Mouse (Mus musculus) heart, embryonic 12.5 days (tissue): Measurements from ENCODE around the gene Pde7b. TPM values are rescaled to one million over a fixed set of nuclear protein-coding genes. Genes with fewer than 3 reads are reported as not detected.
A peak's percentile ranks its signal among the peaks of the same experiment; 100 is the strongest.

Experiments used
- ATAC-seq: fragments of 200-750 bp; cut with Nextera tagmentation; 2 replicates; pipeline ENCODE4 v1.8.0; 2017; ENCODE audit warnings: moderate TSS enrichment, moderate library complexity; ENCODE audit not compliant: insufficient number of reproducible peaks, low FRiP score
- H3K27ac ChIP-seq: fragments of 300-500 bp; sonication (generic); 2 replicates; pipeline ENCODE4 v1.5.1; 2016; ENCODE audit warnings: mild to moderate bottlenecking, moderate library complexity; ENCODE audit not compliant: poor library complexity, severe bottlenecking
- H3K27me3 ChIP-seq: fragments of 300-500 bp; sonication (generic); replicated peaks from 2 replicates; pipeline ENCODE4 v1.6.1; 2016; ENCODE audit warnings: mild to moderate bottlenecking, moderate library complexity
- H3K36me3 ChIP-seq: fragments of 300-500 bp; sonication (generic); 2 replicates; pipeline ENCODE4 v1.6.1; 2016; ENCODE audit warnings: mild to moderate bottlenecking, moderate library complexity
- H3K4me1 ChIP-seq: fragments of 300-500 bp; sonication (generic); replicated peaks from 2 replicates; pipeline ENCODE4 v1.6.1; 2016; ENCODE audit warnings: mild to moderate bottlenecking
- H3K4me2 ChIP-seq: fragments of 300-500 bp; sonication (generic); 2 replicates; pipeline ENCODE4 v1.6.1; 2016; ENCODE audit warnings: mild to moderate bottlenecking, moderate library complexity
- H3K4me3 ChIP-seq: fragments of 300-500 bp; sonication (generic); 2 replicates; pipeline ENCODE4 v1.5.1; 2016; ENCODE audit warnings: mild to moderate bottlenecking
- H3K9ac ChIP-seq: fragments of 300-500 bp; sonication (generic); 2 replicates; pipeline ENCODE4 v1.6.1; 2016; ENCODE audit warnings: mild to moderate bottlenecking, moderate library complexity
- H3K9me3 ChIP-seq: fragments of 300-500 bp; sonication (generic); replicated peaks from 2 replicates; pipeline ENCODE4 v1.6.1; 2016; ENCODE audit warnings: mild to moderate bottlenecking, moderate library complexity
- WGBS: fragments of 180-500 bp; shearing (Covaris S2); methylation state at CpG from one replicate; pipeline ENCODE4 v1.1.7; 2016; 5-methylcytosine and 5-hydroxymethylcytosine counted together
- polyA plus RNA-seq: library from polyadenylated mRNA; unstranded; fragments of >200 nt; fragmentation: Nextera tagmentation; extraction: Ambion mirVana; gene quantifications from 2 replicates; pipeline ENCODE4 v1.2.1, GENCODE M21; 2016

Gene Pde7b
- polyA plus RNA-seq, 1 experiment from 2014 or later, result 16.3 TPM

DNA sequence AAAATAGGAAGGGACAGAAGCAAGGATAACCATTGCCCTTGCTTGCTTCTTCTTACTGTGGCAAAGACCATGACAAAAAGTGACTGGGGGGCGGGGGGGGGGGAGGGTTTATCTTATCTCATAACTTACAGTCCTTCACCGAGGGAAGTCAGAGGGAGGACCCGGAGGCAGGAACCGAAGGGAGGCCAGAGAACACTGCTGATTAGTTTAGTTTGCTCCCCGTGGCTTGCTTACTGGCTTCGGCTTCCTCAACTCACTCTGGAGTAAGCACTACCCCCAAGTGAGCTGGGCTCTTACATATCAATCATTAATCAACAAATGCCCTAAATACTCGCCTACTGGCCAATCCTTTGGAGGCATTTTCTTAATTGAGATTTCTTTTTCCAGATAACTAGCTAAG is 304.6 kb downstream of the Pde7b start:
- WGBS, result 33% methylated on average over 7 of the region's 7 CpGs
- Histone ChIP-seq H3K9ac (no peak overlapping the region), H3K36me3 (peaks cover 7% of the 10 kb centered on the region; the same call in 1 of the 2 replicates), H3K4me3 (no peak overlapping the region), H3K27ac (no peak overlapping the region), H3K4me1 (peaks cover 8% of the 10 kb centered on the region), H3K9me3 (no peaks in the 10 kb centered on the region), H3K4me2 (no peak overlapping the region), H3K27me3 (no peaks in the 10 kb centered on the region)
- ATAC-seq, result no peak

GRCm38 (mm10) chr10:20418856-20419219 is 306.0 kb downstream of the Pde7b start:
- no peak for ATAC-seq
- H3K4me1 ChIP-seq, result peaks cover 8% of the 10 kb centered on the region
- no peak overlapping the region for H3K9ac ChIP-seq
- peak overlapping the region; percentile 31; the same call in 1 of the 2 replicates for H3K27ac ChIP-seq
- peaks cover 10% of the 10 kb centered on the region for H3K36me3 ChIP-seq
- H3K9me3 ChIP-seq, result no peaks in the 10 kb centered on the region
- no peaks in the 10 kb centered on the region for H3K27me3 ChIP-seq
- no peak overlapping the region for H3K4me2 ChIP-seq
- H3K4me3 ChIP-seq, result no peak overlapping the region
- 71% methylated on average over 10 of the region's 10 CpGs for WGBS

GRCm38 (mm10) chr10:20418202-20418855 is 306.5 kb downstream of the Pde7b start:
- H3K9me3 ChIP-seq, result no peaks in the 10 kb centered on the region
- peak overlapping the region; percentile 31; the same call in 1 of the 2 replicates for H3K27ac ChIP-seq
- ATAC-seq, result no peak
- WGBS, result 43% methylated on average over 11 of the region's 11 CpGs
- H3K4me3 ChIP-seq, result no peak overlapping the region
- peaks cover 8% of the 10 kb centered on the region for H3K4me1 ChIP-seq
- no peak overlapping the region for H3K9ac ChIP-seq
- H3K36me3 ChIP-seq, result peaks cover 14% of the 10 kb centered on the region
- no peak overlapping the region for H3K4me2 ChIP-seq
- no peaks in the 10 kb centered on the region for H3K27me3 ChIP-seq

DNA sequence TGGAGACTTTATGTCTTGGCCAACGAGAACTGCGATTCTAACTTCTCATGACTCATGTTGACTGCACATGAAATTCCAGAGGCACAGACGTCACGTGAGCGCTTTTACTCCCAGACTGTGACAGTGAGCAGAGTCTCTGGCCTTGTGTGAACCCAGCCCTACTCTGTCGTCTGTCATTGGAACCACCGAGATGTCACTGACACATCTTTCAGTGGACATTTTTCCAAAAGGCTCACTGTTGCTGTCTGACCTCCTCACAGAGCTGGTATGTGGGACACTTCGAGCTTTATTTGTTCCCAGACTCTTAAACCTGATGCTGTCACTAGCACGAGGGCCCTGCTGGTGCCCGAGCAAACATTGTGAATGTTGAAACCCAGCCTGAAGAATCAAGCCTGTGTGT is 315.7 kb downstream of the Pde7b start:
- no peak overlapping the region for H3K4me3 ChIP-seq
- H3K27me3 ChIP-seq, result no peaks in the 10 kb centered on the region
- H3K4me2 ChIP-seq, result no peak overlapping the region
- peak; percentile 72 for ATAC-seq
- WGBS, result 26% methylated on average over 10 of the region's 10 CpGs
- peaks cover 47% of the 10 kb centered on the region for H3K36me3 ChIP-seq
- no peaks in the 10 kb centered on the region for H3K9me3 ChIP-seq
- peak overlapping the region; percentile 58 for H3K27ac ChIP-seq
- no peak overlapping the region; the same call in 1 of the 2 replicates for H3K9ac ChIP-seq
- H3K4me1 ChIP-seq, result peaks cover 21% of the 10 kb centered on the region

DNA sequence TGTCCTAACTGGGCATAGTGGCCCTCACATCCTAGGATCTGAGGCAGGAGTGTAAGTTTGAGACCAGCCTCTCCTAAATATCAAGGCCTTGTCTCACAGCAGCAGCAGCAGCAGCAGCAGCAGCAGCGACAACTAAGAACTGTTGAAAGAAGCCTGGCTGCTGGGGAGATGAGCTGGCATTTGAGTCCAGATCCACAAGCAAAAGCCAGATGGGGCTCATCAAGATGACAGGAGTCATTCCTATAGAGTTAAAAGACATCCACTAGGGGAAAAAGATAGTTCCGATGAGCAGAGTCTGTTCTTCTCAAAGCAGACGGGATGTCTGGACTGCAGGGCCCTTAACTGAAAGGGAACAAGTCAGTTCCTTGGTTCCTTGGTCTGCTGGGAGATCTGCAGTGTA is 316.5 kb downstream of the Pde7b start:
- Histone ChIP-seq H3K4me3 (no peak overlapping the region), H3K27ac (peak overlapping the region; percentile 58), H3K4me1 (peaks cover 21% of the 10 kb centered on the region), H3K4me2 (no peak overlapping the region), H3K9ac (no peak overlapping the region), H3K9me3 (no peaks in the 10 kb centered on the region), H3K27me3 (no peaks in the 10 kb centered on the region), H3K36me3 (peaks cover 44% of the 10 kb centered on the region)
- WGBS, result 37% methylated on average over 3 of the region's 3 CpGs
- ATAC-seq, result no peak

- no peak overlapping the region for H3K4me3 ChIP-seq
- peaks cover 42% of the 10 kb centered on the region for H3K36me3 ChIP-seq
- no peaks in the 10 kb centered on the region for H3K9me3 ChIP-seq
- H3K4me2 ChIP-seq, result no peak overlapping the region
- peaks cover 21% of the 10 kb centered on the region for H3K4me1 ChIP-seq
- 83% methylated on average over 2 of the region's 2 CpGs for WGBS
- no peak overlapping the region for H3K27ac ChIP-seq
- no peak overlapping the region for H3K9ac ChIP-seq
- no peak for ATAC-seq
- no peaks in the 10 kb centered on the region for H3K27me3 ChIP-seq
These were observed 319.4 kb downstream of the Pde7b start for GRCm38 (mm10) chr10:20405471-20405870.

DNA sequence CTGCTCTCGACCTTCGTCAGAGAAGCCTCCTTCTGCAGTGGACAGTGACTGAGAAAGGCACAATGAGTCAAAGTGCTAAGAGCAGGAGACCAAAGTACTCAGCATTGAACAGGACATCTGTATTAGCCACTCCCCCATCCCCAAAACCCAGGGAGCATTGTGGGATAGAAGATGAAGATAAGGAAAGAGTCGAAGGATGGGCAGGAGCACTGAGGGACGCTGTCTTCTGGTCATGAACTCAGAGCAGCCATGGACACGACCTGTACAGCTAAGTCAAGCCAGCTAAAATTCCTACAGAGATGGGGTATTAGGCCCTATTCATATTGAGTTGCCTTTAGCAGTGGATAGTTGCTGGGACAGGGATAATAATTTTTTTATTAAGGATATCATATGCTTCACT is 321.9 kb downstream of the Pde7b start:
- Histone ChIP-seq H3K27me3 (no peaks in the 10 kb centered on the region), H3K36me3 (peaks cover 48% of the 10 kb centered on the region)
- WGBS, result 80% methylated on average over 5 of the region's 5 CpGs

GRCm38 (mm10) chr10:20400406-20400805 is 324.5 kb downstream of the Pde7b start:
- H3K4me1 ChIP-seq, result peaks cover 11% of the 10 kb centered on the region
- H3K9me3 ChIP-seq, result no peaks in the 10 kb centered on the region
- H3K4me2 ChIP-seq, result no peak overlapping the region; the same call in 1 of the 2 replicates
- no peak overlapping the region for H3K27ac ChIP-seq
- ATAC-seq, result no peak
- WGBS, result 56% methylated on average over 15 of the region's 15 CpGs
- no peak overlapping the region for H3K4me3 ChIP-seq
- H3K9ac ChIP-seq, result no peak overlapping the region
- H3K36me3 ChIP-seq, result peaks cover 37% of the 10 kb centered on the region
- no peaks in the 10 kb centered on the region for H3K27me3 ChIP-seq

More for the DNA sequence above, 321.9 kb downstream of the Pde7b start:
- Histone ChIP-seq H3K4me1 (peaks cover 11% of the 10 kb centered on the region), H3K4me2 (no peak overlapping the region), H3K9ac (no peak overlapping the region), H3K27ac (no peak overlapping the region), H3K4me3 (no peak overlapping the region), H3K9me3 (no peaks in the 10 kb centered on the region)
- no peak for ATAC-seq

DNA sequence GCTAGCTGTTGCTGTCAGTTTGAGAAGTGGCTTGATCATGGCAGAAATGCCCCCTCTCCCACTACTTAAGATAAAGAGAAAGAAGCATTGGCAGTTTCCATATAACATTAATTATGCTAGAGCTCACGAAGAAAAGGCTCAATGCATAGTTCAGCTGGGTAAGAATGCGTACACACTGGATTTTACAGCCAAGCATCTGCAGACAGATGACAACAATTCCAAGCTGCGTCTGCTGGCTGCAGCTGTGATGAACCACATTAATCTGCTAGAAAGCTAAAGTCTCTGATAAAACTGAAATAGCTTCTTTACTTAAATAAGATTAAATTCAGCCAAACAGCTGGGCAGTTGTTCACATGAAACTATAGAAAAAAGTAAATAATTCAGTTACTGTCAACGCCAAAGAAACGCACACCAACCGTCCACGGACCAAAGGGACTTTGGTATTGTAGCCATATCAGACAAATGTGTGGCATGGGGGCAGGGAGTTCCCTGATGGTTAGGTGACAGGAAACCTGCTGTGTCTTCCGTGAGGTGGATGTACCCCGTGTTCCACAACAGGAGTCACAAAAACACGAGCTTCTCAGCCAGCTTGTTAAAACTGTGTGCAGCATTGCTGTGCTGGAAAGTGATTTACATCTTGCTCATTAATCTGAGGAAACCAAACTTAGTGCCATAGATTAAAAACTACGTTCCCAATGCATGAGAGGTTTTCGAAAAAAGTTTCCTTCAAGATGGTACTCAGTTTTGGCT is 326.1 kb downstream of the Pde7b start:
- no peak for ATAC-seq
- Histone ChIP-seq H3K27me3 (no peaks in the 10 kb centered on the region), H3K4me2 (peak overlapping the region; percentile 21; the same call in 1 of the 2 replicates), H3K36me3 (peaks cover 25% of the 10 kb centered on the region), H3K9ac (no peak overlapping the region), H3K27ac (no peak overlapping the region), H3K4me3 (no peak overlapping the region), H3K4me1 (peaks cover 11% of the 10 kb centered on the region), H3K9me3 (no peaks in the 10 kb centered on the region)
- WGBS, result 56% methylated on average over 12 of the region's 12 CpGs

DNA sequence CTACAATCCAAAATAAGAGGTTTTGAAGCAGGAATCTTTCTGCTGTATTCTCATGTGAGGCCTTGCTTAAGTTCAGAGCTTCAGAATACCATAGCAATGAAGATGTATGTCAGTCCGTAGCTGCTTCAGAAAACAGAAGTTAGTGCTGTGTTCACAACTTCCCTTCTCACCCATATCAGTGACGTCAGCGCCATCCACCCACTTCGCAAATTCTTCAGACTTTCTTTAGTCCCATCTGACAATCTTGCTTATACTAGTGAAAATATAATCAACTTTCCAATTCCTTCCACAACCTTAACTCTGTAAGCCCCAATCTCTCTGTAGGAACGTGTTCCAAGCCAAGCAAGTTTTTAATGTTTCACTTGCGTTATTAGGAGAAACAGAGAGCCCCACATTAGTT is 326.7 kb downstream of the Pde7b start:
- H3K4me1 ChIP-seq, result peaks cover 11% of the 10 kb centered on the region
- no peak for ATAC-seq
- no peak overlapping the region for H3K4me3 ChIP-seq
- H3K4me2 ChIP-seq, result peak overlapping the region; percentile 21; the same call in 1 of the 2 replicates
- H3K9me3 ChIP-seq, result no peaks in the 10 kb centered on the region
- 40% methylated on average over 6 of the region's 6 CpGs for WGBS
- H3K36me3 ChIP-seq, result peaks cover 22% of the 10 kb centered on the region
- no peak overlapping the region for H3K27ac ChIP-seq
- H3K27me3 ChIP-seq, result no peaks in the 10 kb centered on the region
- H3K9ac ChIP-seq, result no peak overlapping the region

GRCm38 (mm10) chr10:20395778-20396177 is 329.1 kb downstream of the Pde7b start:
- no peak for ATAC-seq
- no peak overlapping the region for H3K4me2 ChIP-seq
- no peak overlapping the region for H3K4me3 ChIP-seq
- no peaks in the 10 kb centered on the region for H3K27me3 ChIP-seq
- H3K9ac ChIP-seq, result no peak overlapping the region
- no peak overlapping the region for H3K27ac ChIP-seq
- peaks cover 6% of the 10 kb centered on the region for H3K36me3 ChIP-seq
- WGBS, result 82% methylated on average over 3 of the region's 3 CpGs
- no peaks in the 10 kb centered on the region for H3K9me3 ChIP-seq
- peaks cover 11% of the 10 kb centered on the region for H3K4me1 ChIP-seq
